Mouse (Mus musculus) hindbrain, embryonic 11.5 days (tissue): Measurements from ENCODE around the gene Ip6k2. TPM values are rescaled to one million over a fixed set of nuclear protein-coding genes. Genes with fewer than 3 reads are reported as not detected.
A peak's percentile ranks its signal among the peaks of the same experiment; 100 is the strongest.

Experiments used
- ATAC-seq: fragments of 200-750 bp; cut with Nextera tagmentation; 2 replicates; pipeline ENCODE4 v1.8.0; 2017; ENCODE audit warnings: mild to moderate bottlenecking, moderate TSS enrichment, moderate library complexity; ENCODE audit not compliant: low FRiP score
- DNase-seq: peaks from one replicate; pipeline ENCODE4 v3.0.0-alpha.2; 2015; ENCODE audit warnings: low spot score
- H3K27ac ChIP-seq: fragments of 300-500 bp; sonication (generic); 2 replicates; pipeline ENCODE4 v1.5.1; 2014; ENCODE audit warnings: mild to moderate bottlenecking, low read depth, low read length
- H3K27me3 ChIP-seq: fragments of 300-500 bp; sonication (generic); 2 replicates; pipeline ENCODE4 v1.6.1; 2014; ENCODE audit warnings: mild to moderate bottlenecking, low read length, moderate library complexity, mixed read lengths; ENCODE audit not compliant: control insufficient read depth, insufficient read depth
- H3K36me3 ChIP-seq: fragments of 300-500 bp; sonication (generic); 2 replicates; pipeline ENCODE4 v1.6.1; 2014; ENCODE audit warnings: mild to moderate bottlenecking, low read length, moderate library complexity, mixed read lengths; ENCODE audit not compliant: control insufficient read depth, insufficient read depth
- H3K4me1 ChIP-seq: fragments of 300-500 bp; sonication (generic); replicated peaks from 2 replicates; pipeline ENCODE4 v1.6.1; 2014; ENCODE audit warnings: low read length, mixed read lengths; ENCODE audit not compliant: control insufficient read depth, insufficient read depth
- H3K4me2 ChIP-seq: fragments of 300-500 bp; sonication (generic); replicated peaks from 2 replicates; pipeline ENCODE4 v1.6.1; 2014; ENCODE audit warnings: mild to moderate bottlenecking, low read depth, low read length
- H3K4me3 ChIP-seq: fragments of 300-500 bp; sonication (generic); 2 replicates; pipeline ENCODE4 v1.5.1; 2014; ENCODE audit warnings: low read depth, low read length
- H3K9ac ChIP-seq: fragments of 300-500 bp; sonication (generic); 2 replicates; pipeline ENCODE4 v1.6.1; 2014; ENCODE audit warnings: low read depth, low read length
- H3K9me3 ChIP-seq: fragments of 300-500 bp; sonication (generic); 2 replicates; pipeline ENCODE4 v1.6.1; 2016; ENCODE audit warnings: low read length; ENCODE audit not compliant: control insufficient read depth
- WGBS: fragments of 180-500 bp; shearing (Covaris S2); extraction: QIAGEN DNeasy Blood & Tissue Kit; methylation state at CpG from one replicate; pipeline ENCODE4 v1.1.7; 2014; 5-methylcytosine and 5-hydroxymethylcytosine counted together
- polyA plus RNA-seq: library from polyadenylated mRNA; unstranded; fragments of >200 nt; fragmentation: Nextera tagmentation; extraction: Ambion mirVana; gene quantifications from 2 replicates; pipeline ENCODE4 v1.2.1, GENCODE M21; 2014

Ip6k2 gene
- polyA plus RNA-seq, 1 experiment from 2014 or later, result 136 TPM

DNA sequence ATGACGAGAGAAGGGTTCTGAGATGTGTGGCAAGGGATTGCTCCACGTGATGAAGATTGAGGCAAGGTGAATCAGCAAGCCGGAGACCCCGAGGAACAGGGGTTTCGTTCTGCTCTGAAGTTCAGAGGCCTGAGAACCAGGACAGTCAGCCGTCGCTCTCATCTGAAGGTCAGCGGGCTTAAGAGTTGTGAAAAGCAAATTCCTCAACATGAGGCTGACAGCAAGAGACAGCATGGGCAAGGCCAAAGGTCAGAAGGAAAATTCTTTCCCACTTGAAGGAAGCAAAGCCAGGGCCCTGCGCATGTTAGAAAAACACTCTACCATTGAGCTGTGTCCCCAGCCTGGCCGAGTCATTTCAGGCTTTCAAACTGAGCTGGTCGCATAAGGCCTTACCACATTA is 33.0 kb upstream of the Ip6k2 start:
- no peak overlapping the region for H3K4me2 ChIP-seq
- 86% methylated on average over 11 of the region's 11 CpGs for WGBS

DNA sequence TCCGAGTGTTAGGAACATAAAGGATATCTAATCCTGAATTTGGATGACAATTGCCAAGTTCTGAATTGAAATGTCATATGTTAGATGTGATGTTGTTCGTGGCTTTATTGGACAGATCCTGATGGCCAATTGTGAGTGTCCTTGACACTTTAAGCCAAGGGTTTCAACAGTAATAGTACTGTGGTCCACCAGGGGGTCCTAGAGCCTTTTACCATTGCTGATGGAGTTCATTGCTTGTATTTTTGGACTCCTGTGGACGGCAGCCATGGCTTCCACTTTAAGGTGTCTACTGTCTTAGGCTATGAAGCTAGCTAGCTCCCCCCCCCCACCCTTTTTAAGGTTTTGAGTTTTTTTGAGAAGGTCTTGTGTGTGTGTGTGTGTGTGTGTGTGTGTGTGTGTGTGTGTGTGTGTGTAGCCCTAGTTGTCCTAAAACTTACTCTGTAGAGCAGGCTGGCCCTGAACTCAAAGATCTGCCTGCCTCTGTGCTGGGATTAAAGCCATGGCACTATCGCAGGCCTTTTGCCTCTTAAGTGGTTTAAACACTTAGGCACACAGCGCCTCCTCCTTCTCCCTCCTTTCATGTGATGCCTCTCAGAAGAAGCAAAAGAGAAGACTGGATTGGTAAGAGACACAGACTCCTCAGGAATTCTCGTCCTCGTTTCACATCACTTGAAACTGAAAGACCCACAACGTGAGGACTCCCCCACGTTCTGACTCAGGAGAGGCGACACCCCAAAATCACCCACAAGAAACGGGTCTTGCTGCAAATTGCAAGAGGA is 31.3 kb upstream of the Ip6k2 start:
- Histone ChIP-seq H3K9ac (no peak overlapping the region), H3K27ac (no peak overlapping the region), H3K9me3 (no peaks in the 10 kb centered on the region), H3K27me3 (no peaks in the 10 kb centered on the region), H3K4me1 (no peaks in the 10 kb centered on the region), H3K36me3 (no peaks in the 10 kb centered on the region), H3K4me2 (no peak overlapping the region), H3K4me3 (no peak overlapping the region)
- ATAC-seq (no peak), DNase-seq (no peak)
- 92% methylated on average over 11 of the region's 11 CpGs for WGBS

More for the DNA sequence above, 33.0 kb upstream of the Ip6k2 start:
- H3K4me3 ChIP-seq, result no peak overlapping the region
- no peaks in the 10 kb centered on the region for H3K4me1 ChIP-seq
- H3K27ac ChIP-seq, result no peak overlapping the region
- H3K36me3 ChIP-seq, result no peaks in the 10 kb centered on the region
- H3K27me3 ChIP-seq, result no peaks in the 10 kb centered on the region
- DNase-seq, result no peak
- no peaks in the 10 kb centered on the region for H3K9me3 ChIP-seq
- ATAC-seq, result no peak
- no peak overlapping the region for H3K9ac ChIP-seq

DNA sequence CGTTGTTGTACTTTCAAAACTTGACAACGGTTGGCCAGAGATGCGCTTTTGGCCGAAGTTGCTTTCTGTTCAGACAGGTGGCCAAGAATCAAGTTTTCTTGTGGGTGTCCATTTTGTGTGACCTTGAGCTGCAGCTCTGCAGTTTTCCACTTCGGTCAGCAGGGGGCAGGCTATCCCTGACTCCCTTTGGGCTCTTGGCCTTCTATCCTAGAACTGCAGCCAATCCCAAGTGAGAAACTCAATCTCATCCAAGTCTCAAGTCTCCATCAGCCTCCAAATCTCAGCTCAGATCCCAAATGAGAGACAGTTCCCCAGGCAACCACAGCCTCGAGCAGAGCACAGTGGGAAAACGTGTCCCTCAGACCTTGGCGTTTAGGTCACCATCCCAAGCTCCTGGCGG is 30.3 kb upstream of the Ip6k2 start:
- DNase-seq (peak; percentile 76), ATAC-seq (no peak)
- Histone ChIP-seq H3K9ac (no peak overlapping the region), H3K4me1 (no peaks in the 10 kb centered on the region), H3K4me3 (no peak overlapping the region), H3K27ac (no peak overlapping the region), H3K9me3 (no peaks in the 10 kb centered on the region), H3K27me3 (no peaks in the 10 kb centered on the region), H3K4me2 (no peak overlapping the region), H3K36me3 (no peaks in the 10 kb centered on the region)
- WGBS, result 64% methylated on average over 9 of the region's 9 CpGs

DNA sequence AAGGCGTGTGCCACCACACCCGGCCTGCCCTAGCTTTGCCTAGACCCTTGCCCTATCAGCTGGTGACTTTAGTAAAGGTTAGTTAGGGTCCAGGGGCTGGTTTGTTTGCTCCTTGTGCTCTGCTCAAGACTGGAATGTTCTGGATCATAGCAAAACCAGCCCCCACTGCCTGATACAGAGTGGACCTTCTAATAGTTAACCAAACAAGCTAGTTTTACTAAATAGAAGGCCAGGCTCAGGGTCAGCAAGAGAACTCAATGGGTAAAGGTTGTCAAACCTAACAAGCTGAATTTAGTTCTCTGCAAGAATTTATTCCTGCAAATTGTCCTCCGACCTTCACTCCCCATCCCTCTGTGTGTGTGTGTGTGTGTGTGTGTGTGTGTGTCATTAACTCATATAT is 29.6 kb upstream of the Ip6k2 start:
- Histone ChIP-seq H3K36me3 (no peaks in the 10 kb centered on the region), H3K9ac (no peak overlapping the region), H3K27ac (no peak overlapping the region), H3K4me2 (no peak overlapping the region), H3K4me1 (no peaks in the 10 kb centered on the region), H3K27me3 (no peaks in the 10 kb centered on the region), H3K9me3 (no peaks in the 10 kb centered on the region), H3K4me3 (no peak overlapping the region)
- no peak for DNase-seq
- WGBS, result 87% methylated on average over 3 of the region's 3 CpGs
- ATAC-seq, result no peak

DNA sequence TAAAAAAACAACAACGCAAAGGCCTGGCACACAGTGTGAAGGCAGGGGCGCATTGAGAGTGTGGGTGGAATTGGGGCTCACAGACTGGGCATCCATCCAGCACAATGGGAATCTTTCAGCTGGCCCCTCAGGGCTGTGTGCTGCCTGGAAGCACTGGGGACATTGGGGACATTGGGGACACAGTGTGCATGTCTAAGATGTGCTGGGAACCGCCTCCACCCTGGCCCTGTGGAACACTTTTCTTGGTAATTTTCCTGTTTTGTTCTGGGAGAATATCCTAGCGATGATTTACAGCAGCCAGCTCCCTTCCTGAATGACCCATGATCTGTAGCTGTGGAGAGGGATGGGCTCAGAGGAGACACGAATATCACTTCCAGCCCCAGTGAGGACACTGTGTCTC is 29.2 kb upstream of the Ip6k2 start:
- H3K9me3 ChIP-seq, result no peaks in the 10 kb centered on the region
- H3K9ac ChIP-seq, result no peak overlapping the region
- H3K4me1 ChIP-seq, result no peaks in the 10 kb centered on the region
- WGBS, result 94% methylated on average over 5 of the region's 5 CpGs
- no peak for ATAC-seq
- H3K4me3 ChIP-seq, result no peak overlapping the region
- no peak for DNase-seq
- H3K27ac ChIP-seq, result no peak overlapping the region
- H3K27me3 ChIP-seq, result no peaks in the 10 kb centered on the region
- no peak overlapping the region for H3K4me2 ChIP-seq
- no peaks in the 10 kb centered on the region for H3K36me3 ChIP-seq

DNA sequence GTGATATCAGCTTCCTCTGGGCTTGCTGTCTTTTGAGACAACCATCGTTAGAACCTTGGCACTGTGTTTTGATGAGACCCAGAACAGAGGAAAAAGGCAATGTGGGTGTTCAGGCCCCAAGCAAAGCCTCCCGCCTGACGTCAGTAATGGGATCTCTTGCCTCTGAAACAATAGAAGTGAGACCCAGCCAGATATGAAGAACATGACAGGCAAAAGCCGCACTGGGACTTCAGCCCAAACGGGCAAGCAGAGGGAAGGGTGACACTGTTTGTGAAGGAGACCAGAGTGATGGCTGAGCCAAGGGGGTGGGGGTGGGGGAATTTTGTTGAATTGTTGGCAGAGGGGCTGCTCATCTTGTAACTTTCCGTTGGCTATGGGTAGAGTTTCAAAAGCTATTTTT is 26.2 kb upstream of the Ip6k2 start:
- ATAC-seq, result no peak
- 74% methylated on average over 6 of the region's 6 CpGs for WGBS
- DNase-seq, result no peak

DNA sequence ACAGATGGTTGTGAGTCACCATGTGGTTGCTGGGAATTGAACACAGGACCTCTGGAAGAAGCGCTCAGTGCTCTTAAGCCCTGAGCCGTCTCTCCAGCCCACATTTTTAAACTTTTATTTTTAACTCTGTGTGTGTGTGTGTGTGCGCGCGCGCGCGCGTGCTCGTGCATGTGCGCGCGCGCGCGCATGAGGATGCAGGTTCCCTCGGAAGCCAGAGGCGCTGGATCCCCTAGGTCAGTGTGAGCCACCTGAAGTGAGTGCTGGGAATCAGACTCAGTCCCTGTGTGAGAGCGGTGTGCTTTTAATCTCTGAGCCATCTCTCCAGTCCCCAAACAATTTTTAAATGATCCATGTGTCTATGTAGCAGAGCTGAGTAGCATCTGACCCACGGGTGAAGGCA is 24.5 kb upstream of the Ip6k2 start:
- ATAC-seq (no peak), DNase-seq (no peak)
- Histone ChIP-seq H3K9ac (no peak overlapping the region), H3K27ac (no peak overlapping the region), H3K9me3 (no peaks in the 10 kb centered on the region), H3K36me3 (no peaks in the 10 kb centered on the region), H3K4me1 (no peaks in the 10 kb centered on the region), H3K4me3 (no peak overlapping the region), H3K27me3 (no peaks in the 10 kb centered on the region), H3K4me2 (no peak overlapping the region)
- 95% methylated on average over 20 of the region's 20 CpGs for WGBS

More for the DNA sequence above, 26.2 kb upstream of the Ip6k2 start:
- Histone ChIP-seq H3K4me3 (no peak overlapping the region), H3K4me2 (no peak overlapping the region), H3K27me3 (no peaks in the 10 kb centered on the region), H3K9me3 (no peaks in the 10 kb centered on the region), H3K4me1 (no peaks in the 10 kb centered on the region), H3K9ac (no peak overlapping the region), H3K36me3 (no peaks in the 10 kb centered on the region), H3K27ac (no peak overlapping the region)

DNA sequence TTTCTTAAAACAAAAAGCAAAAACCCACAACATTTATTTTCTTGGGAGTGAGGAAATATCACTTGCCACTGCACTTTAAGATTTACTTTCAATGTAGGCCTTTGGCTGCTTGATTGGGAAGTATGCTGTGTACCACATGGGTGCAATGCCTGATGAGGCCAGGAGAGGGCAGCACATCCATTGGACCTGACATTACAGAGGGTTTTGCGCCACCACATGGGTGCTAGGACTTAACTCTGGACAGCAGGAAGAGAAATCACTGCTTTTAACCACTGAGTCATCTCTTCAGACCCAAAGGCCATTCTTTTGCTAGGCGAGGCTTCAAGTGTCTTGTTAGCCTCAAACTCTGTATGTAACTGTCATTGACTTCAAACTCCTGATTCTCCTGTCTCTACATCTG is 23.8 kb upstream of the Ip6k2 start:
- peak; percentile 55 for DNase-seq
- Histone ChIP-seq H3K27me3 (no peaks in the 10 kb centered on the region), H3K4me1 (no peaks in the 10 kb centered on the region), H3K9me3 (no peaks in the 10 kb centered on the region), H3K9ac (no peak overlapping the region), H3K4me2 (no peak overlapping the region), H3K36me3 (no peaks in the 10 kb centered on the region), H3K27ac (no peak overlapping the region), H3K4me3 (no peak overlapping the region)
- WGBS, result 48% methylated on average over 2 of the region's 2 CpGs
- ATAC-seq, result no peak

DNA sequence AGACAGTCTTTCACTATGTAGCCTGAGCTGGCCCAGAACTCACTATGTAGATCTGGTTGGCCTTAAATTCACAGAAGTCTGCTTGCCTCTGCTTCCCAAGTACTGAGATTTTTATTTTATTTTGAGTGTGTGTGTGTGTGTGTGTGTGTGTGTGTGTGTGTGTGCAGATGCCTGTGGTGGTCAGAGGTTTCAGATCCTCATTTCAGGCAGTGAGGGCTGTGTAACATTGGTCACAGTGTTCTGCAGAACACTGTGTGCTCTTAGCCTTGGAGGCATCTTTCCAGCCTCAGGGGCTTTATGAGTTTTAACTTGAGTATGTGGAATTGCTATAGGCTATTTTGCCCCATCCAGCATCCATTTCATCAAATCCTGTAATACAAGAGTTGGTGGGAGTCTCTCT is 22.0 kb upstream of the Ip6k2 start:
- Histone ChIP-seq H3K27me3 (no peaks in the 10 kb centered on the region), H3K4me1 (no peaks in the 10 kb centered on the region), H3K9ac (no peak overlapping the region), H3K36me3 (no peaks in the 10 kb centered on the region), H3K4me3 (no peak overlapping the region), H3K4me2 (no peak overlapping the region), H3K9me3 (no peaks in the 10 kb centered on the region), H3K27ac (no peak overlapping the region)
- ATAC-seq (no peak), DNase-seq (no peak)
